Mouse (Mus musculus): ENCODE measurements at regions not wholly inside any gene's neighbourhood (a gene's known extent, or its start where the extent isn't known, plus 50 kb on each side); places are given as distances from the start of the nearest gene placed in this dataset.

GRCm38 (mm10) chr10:99417591-99417990 is 154.6 kb downstream of the Dusp6 start:
- DNase-seq: no peak

GRCm38 (mm10) chr10:99418497-99418896 is 155.5 kb downstream of the Dusp6 start:
- no peak for DNase-seq

GRCm38 (mm10) chr10:99419532-99419931 is 156.5 kb downstream of the Dusp6 start:
- DNase-seq: no peak

GRCm38 (mm10) chr10:99423406-99423805 is 160.4 kb downstream of the Dusp6 start:
- no peak for DNase-seq

GRCm38 (mm10) chr10:99425265-99425664 is 162.2 kb downstream of the Dusp6 start:
- DNase-seq: no peak

- no peak for DNase-seq
Measured at GRCm38 (mm10) chr10:99430175-99430574, 167.1 kb downstream of the Dusp6 start.

GRCm38 (mm10) chr10:99430669-99431561 is 167.9 kb downstream of the Dusp6 start:
- peak in 1 of 2 experiments; percentile 48 for DNase-seq

- no peak for DNase-seq
Measured at GRCm38 (mm10) chr10:99437060-99437459, 174.0 kb downstream of the Dusp6 start.

- DNase-seq: no peak
Measured at GRCm38 (mm10) chr10:99440169-99440568, 177.1 kb downstream of the Dusp6 start.

- peak; percentile 85 to 92 for DNase-seq
Measured at GRCm38 (mm10) chr10:99441014-99441413, 178.0 kb downstream of the Dusp6 start.

GRCm38 (mm10) chr10:99441931-99442330 is 178.9 kb downstream of the Dusp6 start:
- DNase-seq: peak; percentile 42 to 49

GRCm38 (mm10) chr10:99443453-99444170 is 180.6 kb downstream of the Dusp6 start:
- DNase-seq: no peak

- no peak for DNase-seq
Measured at GRCm38 (mm10) chr10:99450714-99451625, 187.9 kb downstream of the Dusp6 start.

GRCm38 (mm10) chr10:99451639-99452417 is 188.8 kb downstream of the Dusp6 start:
- no peak for DNase-seq

- DNase-seq: no peak
Measured at GRCm38 (mm10) chr10:99456180-99456579, 193.1 kb downstream of the Dusp6 start.

GRCm38 (mm10) chr10:99458047-99458446 is 195.0 kb downstream of the Dusp6 start:
- DNase-seq: peak in 1 of 2 experiments; percentile 53

- DNase-seq: no peak
Measured at GRCm38 (mm10) chr10:99459171-99459660, 196.2 kb downstream of the Dusp6 start.

GRCm38 (mm10) chr10:99459823-99460361 is 196.9 kb downstream of the Dusp6 start:
- peak; percentile 60 to 79 for DNase-seq

- peak; percentile 71 to 83 for DNase-seq
Measured at GRCm38 (mm10) chr10:99460847-99461445, 197.9 kb downstream of the Dusp6 start.

GRCm38 (mm10) chr10:99461446-99461966 is 198.5 kb downstream of the Dusp6 start:
- peak; percentile 38 to 67 for DNase-seq

All from heart, adult 18-20 months (tissue).